Mouse (Mus musculus) forebrain, embryonic 15.5 days (tissue): Measurements from ENCODE around the gene Prpf8. TPM values are rescaled to one million over a fixed set of nuclear protein-coding genes. Genes with fewer than 3 reads are reported as not detected.
A peak's percentile ranks its signal among the peaks of the same experiment; 100 is the strongest.
"Not testable (repeated sequence)": the region's sequence is repeated elsewhere in the genome, so short reads cannot be mapped to it uniquely, and the experiment has no call there.

Experiments
- ATAC-seq: fragments of 200-750 bp; cut with Nextera tagmentation; replicated peaks from 2 replicates; pipeline ENCODE4 v1.8.0; 2017; ENCODE audit warnings: mild to moderate bottlenecking, moderate TSS enrichment, moderate library complexity
- H3K27ac ChIP-seq: fragments of 300-500 bp; sonication (generic); replicated peaks from 2 replicates; pipeline ENCODE4 v1.5.1; 2015; ENCODE audit warnings: mild to moderate bottlenecking, inconsistent platforms
- H3K27me3 ChIP-seq: fragments of 300-500 bp; sonication (generic); 2 replicates; pipeline ENCODE4 v1.6.1; 2015; ENCODE audit warnings: inconsistent platforms
- H3K36me3 ChIP-seq: fragments of 300-500 bp; sonication (generic); 2 replicates; pipeline ENCODE4 v1.6.1; 2015; ENCODE audit warnings: mild to moderate bottlenecking, inconsistent platforms
- H3K4me1 ChIP-seq: fragments of 300-500 bp; sonication (generic); 2 replicates; pipeline ENCODE4 v1.6.1; 2015; ENCODE audit warnings: inconsistent platforms
- H3K4me2 ChIP-seq: fragments of 300-500 bp; sonication (generic); replicated peaks from 2 replicates; pipeline ENCODE4 v1.6.1; 2015; ENCODE audit warnings: mild to moderate bottlenecking, inconsistent platforms
- H3K4me3 ChIP-seq: fragments of 300-500 bp; sonication (generic); 2 replicates; pipeline ENCODE4 v1.5.1; 2015; ENCODE audit warnings: mild to moderate bottlenecking, inconsistent platforms
- H3K9ac ChIP-seq: fragments of 300-500 bp; sonication (generic); replicated peaks from 2 replicates; pipeline ENCODE4 v1.6.1; 2015; ENCODE audit warnings: mild to moderate bottlenecking, inconsistent platforms
- H3K9me3 ChIP-seq: fragments of 300-500 bp; sonication (generic); 2 replicates; pipeline ENCODE4 v1.6.1; 2016; ENCODE audit warnings: inconsistent platforms
- WGBS: fragments of 180-500 bp; shearing (Covaris S2); methylation state at CpG from one replicate; pipeline ENCODE4 v1.1.7; 2015; ENCODE audit warnings: mixed read lengths; 5-methylcytosine and 5-hydroxymethylcytosine counted together
- polyA plus RNA-seq: library from polyadenylated mRNA; unstranded; fragments of >200 nt; fragmentation: Nextera tagmentation; extraction: Ambion mirVana; gene quantifications from 2 replicates; pipeline ENCODE4 v1.2.1, GENCODE M21; 2015

The Prpf8 gene
- polyA plus RNA-seq, 1 experiment from 2014 or later, result 55.0 TPM

- Histone ChIP-seq H3K27me3 (no peaks in the 10 kb centered on the region), H3K36me3 (no peaks in the 10 kb centered on the region), H3K9ac (no peak overlapping the region), H3K4me3 (no peak overlapping the region), H3K4me2 (no peak overlapping the region), H3K4me1 (peaks cover 27% of the 10 kb centered on the region), H3K27ac (no peak overlapping the region), H3K9me3 (no peaks in the 10 kb centered on the region)
- ATAC-seq, result no peak
- 79% methylated on average over 13 of the region's 13 CpGs for WGBS
Observed at GRCm38 (mm10) chr11:75538970-75539299, 52.3 kb downstream of the Prpf8 start.

DNA sequence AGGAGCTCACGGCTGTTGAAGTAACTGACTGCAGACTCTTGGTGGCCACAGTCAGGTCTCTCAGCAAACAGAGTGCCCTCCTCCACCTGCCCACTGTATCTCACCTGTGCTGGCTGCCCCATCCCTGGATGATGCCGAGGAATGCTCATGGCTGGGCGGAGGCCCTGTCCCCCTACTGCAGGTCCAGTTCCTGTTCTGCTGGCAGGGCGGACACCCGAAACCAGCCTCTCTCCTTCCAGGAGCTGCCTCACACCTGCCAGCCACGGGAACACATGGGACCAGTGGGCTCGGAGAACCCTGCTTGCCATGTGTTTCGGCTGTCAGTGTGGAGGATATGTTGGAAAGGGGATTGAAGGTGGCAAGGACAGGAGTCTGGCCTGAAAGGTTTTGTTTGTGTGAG, 53.6 kb downstream of the Prpf8 start:
- no peaks in the 10 kb centered on the region for H3K36me3 ChIP-seq
- H3K4me3 ChIP-seq, result no peak overlapping the region
- H3K27me3 ChIP-seq, result no peaks in the 10 kb centered on the region
- H3K9ac ChIP-seq, result no peak overlapping the region
- H3K4me2 ChIP-seq, result no peak overlapping the region
- no peak for ATAC-seq
- WGBS, result 83% methylated on average over 8 of the region's 8 CpGs
- H3K9me3 ChIP-seq, result no peaks in the 10 kb centered on the region
- peaks cover 23% of the 10 kb centered on the region for H3K4me1 ChIP-seq
- peak overlapping the region; percentile 47 for H3K27ac ChIP-seq

DNA sequence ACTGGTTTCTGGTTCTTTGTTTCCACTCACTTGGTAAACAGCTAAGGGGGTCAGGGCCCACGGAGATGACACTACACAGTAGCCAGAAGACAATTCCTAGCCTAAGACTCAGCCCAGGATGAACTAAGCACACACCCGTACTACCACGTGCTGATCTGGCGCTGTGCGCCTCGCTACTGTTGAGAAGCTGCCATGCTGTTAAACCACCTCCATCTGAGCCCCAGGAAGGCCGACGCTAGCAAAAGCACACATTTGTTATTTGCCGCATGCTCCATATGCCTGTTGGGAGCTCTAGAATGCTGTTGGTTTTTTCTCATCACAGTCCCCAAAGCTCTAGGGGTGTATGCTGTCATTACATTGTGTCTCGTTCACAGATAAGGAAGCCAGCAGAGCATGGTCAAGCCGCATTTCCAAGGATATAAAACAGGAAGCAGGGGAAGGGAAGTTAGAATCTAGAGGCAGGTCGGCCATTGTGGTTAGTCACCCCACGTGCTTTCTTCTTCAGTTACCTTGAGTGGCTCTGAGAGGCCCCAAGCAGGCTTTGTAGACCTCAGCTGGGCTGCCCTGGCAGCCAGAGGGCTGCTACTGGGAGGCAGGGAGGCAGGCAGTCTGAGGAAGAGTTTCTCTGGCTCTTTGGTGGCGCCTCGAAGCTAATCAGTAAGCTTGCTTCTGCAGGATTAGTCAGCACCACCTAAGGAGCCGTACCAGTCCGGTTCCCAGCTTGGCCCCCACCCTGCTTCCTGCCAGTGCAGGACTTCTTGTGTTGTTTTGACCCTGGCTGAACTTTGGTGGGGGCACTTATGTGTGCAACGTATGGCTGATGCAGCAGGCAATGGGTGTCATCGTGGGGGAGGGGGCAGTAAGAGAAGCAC, 54.3 kb downstream of the Prpf8 start:
- 0 out of 2 replicates have a peak, but pooled peaks have one; percentile 33 for ATAC-seq
- Histone ChIP-seq H3K4me1 (peaks cover 22% of the 10 kb centered on the region), H3K27me3 (no peaks in the 10 kb centered on the region), H3K27ac (peak overlapping the region; percentile 47), H3K36me3 (no peaks in the 10 kb centered on the region), H3K4me3 (no peak overlapping the region), H3K9ac (no peak overlapping the region), H3K9me3 (no peaks in the 10 kb centered on the region), H3K4me2 (no peak overlapping the region)
- 65% methylated on average over 19 of the region's 19 CpGs for WGBS

DNA sequence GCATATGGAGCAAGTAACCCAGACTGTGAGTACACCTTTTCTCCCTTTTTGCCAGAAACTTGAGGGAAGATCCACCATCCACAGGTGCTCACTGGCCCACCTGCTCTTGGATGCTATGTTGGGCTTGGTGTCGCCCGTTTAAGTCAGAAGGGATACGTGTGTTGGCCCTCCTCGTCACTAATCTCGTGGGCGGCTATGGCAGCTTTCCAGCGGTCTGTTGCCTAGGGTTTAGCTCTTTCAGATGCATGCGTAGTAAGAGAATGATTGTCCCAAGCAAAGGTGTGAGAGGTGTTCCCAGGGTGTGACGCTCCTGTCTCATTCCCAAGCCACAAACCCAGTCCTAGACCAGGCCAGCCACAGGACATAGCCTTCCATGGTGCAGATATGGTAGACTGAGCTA, 58.1 kb downstream of the Prpf8 start:
- no peak overlapping the region for H3K27ac ChIP-seq
- no peak overlapping the region for H3K4me3 ChIP-seq
- 81% methylated on average over 9 of the region's 9 CpGs for WGBS
- H3K27me3 ChIP-seq, result no peaks in the 10 kb centered on the region
- no peak overlapping the region for H3K4me2 ChIP-seq
- H3K9me3 ChIP-seq, result no peaks in the 10 kb centered on the region
- no peak overlapping the region for H3K9ac ChIP-seq
- peaks cover 16% of the 10 kb centered on the region for H3K4me1 ChIP-seq
- H3K36me3 ChIP-seq, result no peaks in the 10 kb centered on the region
- no peak for ATAC-seq

DNA sequence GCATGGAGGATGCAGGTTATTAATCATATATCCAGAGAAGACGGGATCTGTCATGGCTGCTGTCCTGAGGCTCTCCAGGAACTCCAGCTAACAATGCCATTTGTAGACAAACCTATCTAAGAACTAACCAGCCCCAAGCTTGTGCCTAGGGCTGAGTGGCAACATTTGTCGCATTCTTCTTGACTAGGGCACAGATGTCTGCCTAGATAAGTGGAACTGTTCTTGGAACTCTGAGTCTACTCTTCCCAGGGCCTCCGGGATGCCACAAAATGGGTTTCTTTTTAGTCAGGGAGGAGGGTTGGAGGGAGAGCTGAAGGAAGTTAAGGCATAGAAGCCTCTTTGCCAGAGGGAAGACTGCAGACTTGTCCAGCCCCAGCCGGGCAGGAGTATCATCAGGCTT, 59.4 kb downstream of the Prpf8 start:
- Histone ChIP-seq H3K4me1 (peaks cover 19% of the 10 kb centered on the region), H3K27ac (no peak overlapping the region), H3K4me2 (no peak overlapping the region), H3K36me3 (no peaks in the 10 kb centered on the region), H3K4me3 (no peak overlapping the region), H3K27me3 (no peaks in the 10 kb centered on the region), H3K9ac (no peak overlapping the region), H3K9me3 (no peaks in the 10 kb centered on the region)
- no peak for ATAC-seq
- WGBS, result 80% methylated on average over 4 of the region's 4 CpGs

DNA sequence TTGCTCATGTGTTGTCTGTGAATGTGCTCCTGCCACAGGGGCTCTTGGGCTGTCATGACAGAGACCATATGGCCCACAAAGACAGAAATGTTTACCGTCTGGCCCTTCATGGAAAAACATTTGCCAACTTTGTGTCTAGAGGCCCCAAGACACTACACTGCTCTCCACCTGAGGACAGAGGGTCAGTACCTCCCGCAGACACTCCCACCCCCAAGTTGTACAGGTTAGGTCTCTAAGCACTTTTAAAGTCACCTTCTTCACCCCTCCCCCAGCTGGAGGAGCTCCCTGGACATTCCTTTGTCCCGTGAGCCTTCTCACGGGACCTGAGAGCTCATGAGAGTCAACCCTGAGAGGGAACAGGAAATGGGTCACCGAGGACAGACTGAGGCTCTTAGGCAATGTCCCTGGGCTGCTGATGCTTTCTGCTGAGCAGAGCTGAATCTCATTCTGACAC, 63.1 kb downstream of the Prpf8 start:
- Histone ChIP-seq H3K36me3 (no peaks in the 10 kb centered on the region), H3K9ac (no peak overlapping the region), H3K4me3 (no peak overlapping the region), H3K27ac (no peak overlapping the region), H3K27me3 (no peaks in the 10 kb centered on the region), H3K9me3 (no peaks in the 10 kb centered on the region), H3K4me2 (no peak overlapping the region), H3K4me1 (peaks cover 27% of the 10 kb centered on the region)
- WGBS, result 45% methylated on average over 5 of the region's 5 CpGs
- ATAC-seq, result peak; percentile 26; the same call in 1 of the 2 replicates

DNA sequence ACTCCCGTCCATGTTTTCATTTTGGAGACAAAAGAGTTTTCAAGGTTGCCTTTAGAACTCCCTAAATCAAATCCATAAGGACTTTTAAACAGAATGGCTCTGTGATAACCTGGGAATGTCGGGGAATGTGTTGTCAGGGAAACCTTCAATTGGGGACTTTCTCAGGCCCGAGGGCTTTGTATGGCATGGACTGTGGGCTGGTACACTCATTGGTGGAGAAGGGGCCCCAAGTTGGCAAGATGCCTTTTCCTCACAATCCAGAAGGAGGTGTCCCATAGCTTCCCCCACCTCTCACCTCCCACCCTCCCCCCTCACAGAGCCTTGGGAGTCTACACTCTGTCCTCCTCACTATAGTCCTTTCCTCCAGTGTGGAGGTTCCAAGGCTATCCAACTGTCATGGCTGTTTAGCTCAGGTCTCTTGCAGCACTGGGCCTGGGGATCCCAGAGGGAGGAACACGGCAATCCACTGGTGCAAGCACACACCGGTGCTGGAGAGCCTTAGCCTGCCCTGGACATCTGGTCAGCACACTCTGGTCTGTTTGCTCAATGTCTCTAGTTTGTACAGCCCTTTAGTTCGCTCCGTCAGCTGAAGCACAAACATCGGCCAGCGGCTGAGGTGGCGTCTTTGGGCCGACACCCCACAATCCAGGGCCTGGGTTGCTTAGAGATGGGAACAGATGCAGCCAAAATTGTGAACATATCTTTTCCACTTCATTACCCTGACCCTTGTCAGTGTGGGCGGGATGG, 63.8 kb downstream of the Prpf8 start:
- 0 out of 2 replicates have a peak, but pooled peaks have one; percentile 16 for ATAC-seq

GRCm38 (mm10) chr11:75551321-75551720, 64.7 kb downstream of the Prpf8 start:
- H3K27me3 ChIP-seq, result no peaks in the 10 kb centered on the region

More for the DNA sequence above, 63.8 kb downstream of the Prpf8 start:
- H3K4me1 ChIP-seq, result peaks cover 27% of the 10 kb centered on the region
- H3K9me3 ChIP-seq, result no peaks in the 10 kb centered on the region
- no peaks in the 10 kb centered on the region for H3K36me3 ChIP-seq
- H3K4me3 ChIP-seq, result no peak overlapping the region
- WGBS, result 50% methylated on average over 12 of the region's 12 CpGs
- no peaks in the 10 kb centered on the region for H3K27me3 ChIP-seq
- no peak overlapping the region for H3K27ac ChIP-seq
- no peak overlapping the region for H3K9ac ChIP-seq
- H3K4me2 ChIP-seq, result no peak overlapping the region

DNA sequence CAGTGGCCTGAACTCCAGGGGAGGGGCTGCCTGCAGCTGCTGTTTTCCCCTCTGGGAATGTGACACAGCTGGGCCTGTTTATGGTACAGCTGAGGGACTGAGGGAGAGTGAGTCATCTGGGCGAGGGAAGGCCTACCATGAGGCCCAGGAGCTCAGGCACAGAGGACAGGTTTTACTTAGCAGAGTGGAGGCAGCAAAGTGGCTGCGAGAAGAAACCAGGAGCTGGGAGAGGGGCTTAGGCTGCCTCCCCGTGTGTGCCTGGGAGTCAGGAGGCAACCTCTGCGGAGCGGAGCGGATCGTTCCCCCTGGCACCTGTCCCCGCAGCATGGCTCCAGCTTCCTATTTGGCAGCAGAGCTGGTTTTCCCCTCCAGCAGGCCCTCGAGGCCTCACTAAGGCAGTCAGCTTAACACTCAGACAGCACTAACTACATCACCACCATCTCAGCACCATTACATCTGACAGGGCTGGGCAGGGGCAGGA, 65.4 kb downstream of the Prpf8 start:
- Histone ChIP-seq H3K9ac (0 out of 2 replicates have a peak overlapping the region, but pooled peaks have one; percentile 5), H3K4me2 (no peak overlapping the region), H3K27ac (no peak overlapping the region; the same call in 1 of the 2 replicates), H3K27me3 (no peaks in the 10 kb centered on the region), H3K4me1 (peaks cover 27% of the 10 kb centered on the region), H3K4me3 (no peak overlapping the region), H3K36me3 (no peaks in the 10 kb centered on the region), H3K9me3 (no peaks in the 10 kb centered on the region)
- no peak for ATAC-seq
- 55% methylated on average over 9 of the region's 9 CpGs for WGBS

More at GRCm38 (mm10) chr11:75551321-75551720, 64.7 kb downstream of the Prpf8 start:
- H3K4me3 ChIP-seq, result no peak overlapping the region
- H3K36me3 ChIP-seq, result no peaks in the 10 kb centered on the region
- H3K4me1 ChIP-seq, result peaks cover 27% of the 10 kb centered on the region
- no peaks in the 10 kb centered on the region for H3K9me3 ChIP-seq
- H3K9ac ChIP-seq, result no peak overlapping the region
- H3K27ac ChIP-seq, result no peak overlapping the region
- no peak for ATAC-seq
- no peak overlapping the region for H3K4me2 ChIP-seq
- WGBS, result 87% methylated on average over 5 of the region's 5 CpGs

- H3K9ac ChIP-seq, result no peak overlapping the region
- no peak for ATAC-seq
Observed at GRCm38 (mm10) chr11:75552906-75553482, 66.4 kb downstream of the Prpf8 start.

GRCm38 (mm10) chr11:75556006-75556405, 69.4 kb downstream of the Prpf8 start:
- H3K4me3 ChIP-seq, H3K27me3 ChIP-seq, ATAC-seq, H3K4me1 ChIP-seq, H3K4me2 ChIP-seq, H3K9me3 ChIP-seq, H3K36me3 ChIP-seq, H3K27ac ChIP-seq, H3K9ac ChIP-seq: not testable (repeated sequence)
- 94% methylated on average over 6 of the region's 6 CpGs for WGBS

More at GRCm38 (mm10) chr11:75552906-75553482, 66.4 kb downstream of the Prpf8 start:
- no peak overlapping the region for H3K4me3 ChIP-seq
- H3K4me2 ChIP-seq, result no peak overlapping the region
- no peaks in the 10 kb centered on the region for H3K36me3 ChIP-seq
- H3K27ac ChIP-seq, result no peak overlapping the region
- 56% methylated on average over 7 of the region's 7 CpGs for WGBS
- peaks cover 27% of the 10 kb centered on the region for H3K4me1 ChIP-seq
- H3K9me3 ChIP-seq, result no peaks in the 10 kb centered on the region
- no peaks in the 10 kb centered on the region for H3K27me3 ChIP-seq

- WGBS, result 86% methylated on average over 6 of the region's 6 CpGs
- no peak for ATAC-seq
- peaks cover 4% of the 10 kb centered on the region; the same call in 1 of the 2 replicates for H3K36me3 ChIP-seq
Observed at GRCm38 (mm10) chr11:75557142-75557541, 70.5 kb downstream of the Prpf8 start.

More at GRCm38 (mm10) chr11:75557142-75557541, 70.5 kb downstream of the Prpf8 start:
- Histone ChIP-seq H3K9me3 (no peaks in the 10 kb centered on the region), H3K4me2 (no peak overlapping the region), H3K27ac (no peak overlapping the region), H3K27me3 (no peaks in the 10 kb centered on the region), H3K4me3 (no peak overlapping the region), H3K4me1 (peaks cover 3% of the 10 kb centered on the region; the same call in 1 of the 2 replicates), H3K9ac (no peak overlapping the region)
